Mouse (Mus musculus) left cerebral cortex, adult 8-10 months (tissue): ENCODE results near the gene Dlst. TPM values are rescaled to one million over a fixed set of nuclear protein-coding genes. Genes with fewer than 3 reads are reported as not detected.

ENCODE experiments used
- DNase-seq, 2 experiments: peaks; one replicate each; pipeline ENCODE4 v3.0.0; 2022; ENCODE audit warnings: low spot score in 2 of 2
- total RNA-seq, 4 experiments: library from RNA; stranded (reverse); gene quantifications; 2 replicates each; pipeline ENCODE4 v1.2.4; 2022

Gene Dlst
- total RNA-seq, result 100 to 1,000 TPM; 140 to 155 (median 152) TPM

DNA sequence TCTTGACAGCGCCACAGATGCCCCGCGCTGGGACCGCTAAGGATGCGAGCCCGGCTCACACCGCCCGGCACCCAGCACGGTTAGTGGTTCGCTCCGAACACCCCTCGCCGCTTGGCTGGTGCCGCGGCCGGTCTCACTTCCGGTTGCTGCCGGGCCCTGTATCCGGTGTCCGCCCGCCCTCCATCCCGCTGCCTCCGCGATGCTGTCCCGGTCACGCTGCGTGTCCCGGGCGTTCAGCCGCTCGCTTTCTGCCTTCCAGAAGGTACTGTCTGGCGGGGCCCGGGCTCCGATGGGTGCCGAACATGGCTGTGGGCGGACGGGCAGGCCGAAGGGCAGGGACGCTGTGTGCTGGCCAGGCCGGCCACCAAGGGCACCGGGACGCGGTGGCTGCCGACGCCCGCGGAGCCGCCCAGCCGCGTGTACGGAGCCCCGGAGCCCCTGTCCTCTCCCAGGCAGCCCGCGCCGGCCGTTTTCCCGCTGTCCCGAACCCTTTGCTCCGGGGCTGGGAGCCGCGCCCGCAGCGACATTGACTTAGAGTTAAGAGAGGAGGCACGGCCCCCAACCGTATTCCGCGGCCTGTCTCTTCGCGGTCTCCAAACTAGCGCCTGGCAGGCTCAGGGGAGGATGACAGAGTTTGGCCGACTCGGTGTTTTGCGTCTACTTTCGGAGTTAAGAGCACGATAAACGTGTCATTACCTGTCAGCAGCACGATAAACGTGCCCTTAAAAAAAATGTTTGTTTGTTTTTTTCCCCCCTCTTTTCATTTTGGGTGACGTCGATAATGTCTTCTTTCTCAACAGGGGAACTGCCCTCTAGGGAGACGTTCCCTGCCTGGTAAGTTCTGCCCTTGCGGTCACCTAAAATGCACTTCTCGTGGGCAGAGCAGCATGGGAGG, at the start of gene Dlst, which contains the start of gene Prox2:
Gene Dlst (plus strand): TSS at position 136 of the 895 bp plus-strand sequence.
Gene Prox2 (minus strand): TSS at position 62 of the 895 bp plus-strand sequence.
- peak; percentile 75 to 85 for DNase-seq

DNA sequence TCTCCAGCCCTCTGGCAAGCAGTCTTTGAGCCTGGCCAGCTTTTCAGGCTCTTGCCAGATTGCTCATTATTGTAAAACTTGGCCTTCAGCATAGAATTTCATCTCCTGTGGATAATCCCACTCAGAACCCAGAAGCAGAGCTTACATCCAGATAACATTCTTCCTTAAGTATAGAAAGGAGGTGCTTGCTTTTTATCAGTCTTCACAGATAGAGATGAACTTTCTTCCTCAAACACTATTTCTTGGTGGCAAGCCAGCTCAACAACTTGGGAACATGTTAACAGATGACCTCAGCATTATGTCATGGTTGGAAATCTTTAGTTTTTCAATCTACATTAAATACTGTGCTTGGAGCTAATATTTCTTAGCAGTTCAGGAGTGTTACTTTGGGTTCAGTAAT, 39.6 kb upstream of the Dlst start:
- DNase-seq, result no peak

DNA sequence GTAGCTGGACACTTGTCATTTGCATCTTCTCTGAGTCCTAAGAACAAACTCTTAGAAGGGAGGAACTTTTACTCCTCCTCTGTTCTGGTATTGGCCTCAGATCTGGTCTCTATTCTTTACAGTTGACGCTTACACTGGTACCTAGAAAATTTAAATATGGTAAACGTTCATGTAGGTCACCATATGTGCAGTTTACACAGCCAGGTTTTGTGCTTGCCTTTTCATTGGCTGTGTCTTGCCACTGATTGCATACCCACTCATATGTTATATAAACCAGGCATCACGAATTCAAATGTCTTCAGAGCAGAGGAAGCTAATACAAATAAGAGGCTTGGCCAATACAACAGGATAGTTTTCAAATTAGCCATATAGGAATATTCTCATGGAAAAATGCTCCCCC, 33.5 kb upstream of the Dlst start:
- peak in 1 of 2 experiments; percentile 45 for DNase-seq

DNA sequence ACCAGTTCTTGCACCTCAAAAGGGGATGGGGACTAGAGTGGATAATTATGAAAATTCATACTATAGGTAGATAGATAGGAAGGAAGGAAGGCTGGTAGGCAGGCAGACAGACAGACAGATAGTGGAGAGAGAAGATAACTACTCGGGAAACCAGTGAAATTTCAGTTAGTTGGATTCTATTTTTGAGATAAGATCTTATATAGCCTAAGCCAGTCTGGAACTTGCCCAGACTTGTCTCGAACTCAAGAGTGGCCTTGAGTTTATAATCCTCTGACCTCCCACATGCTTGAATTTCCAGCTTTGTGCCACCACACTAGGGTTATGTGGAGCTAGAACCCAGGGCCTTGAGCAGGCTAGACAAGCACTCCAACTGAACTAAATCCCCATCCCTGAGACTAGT, 26.4 kb upstream of the Dlst start:
- no peak for DNase-seq

DNA sequence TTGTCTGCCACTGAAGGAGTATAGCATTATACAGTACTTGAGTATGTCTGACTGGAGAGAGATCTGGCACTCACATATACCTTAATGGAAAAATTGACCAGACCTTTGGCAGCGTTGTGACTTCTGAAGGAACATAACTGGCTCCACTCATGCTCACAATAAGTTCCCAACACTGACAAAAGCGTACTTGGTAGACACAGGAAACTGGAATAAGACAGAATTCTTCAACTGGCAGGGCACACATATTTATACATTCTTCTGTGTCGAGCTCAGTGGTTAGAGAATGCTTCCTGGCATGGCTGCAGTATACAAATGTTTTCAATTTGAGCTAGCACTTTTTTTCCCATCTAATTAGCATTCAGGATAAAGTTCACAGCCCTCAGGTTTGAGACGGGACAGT, 25.7 kb upstream of the Dlst start:
- DNase-seq, result no peak

DNA sequence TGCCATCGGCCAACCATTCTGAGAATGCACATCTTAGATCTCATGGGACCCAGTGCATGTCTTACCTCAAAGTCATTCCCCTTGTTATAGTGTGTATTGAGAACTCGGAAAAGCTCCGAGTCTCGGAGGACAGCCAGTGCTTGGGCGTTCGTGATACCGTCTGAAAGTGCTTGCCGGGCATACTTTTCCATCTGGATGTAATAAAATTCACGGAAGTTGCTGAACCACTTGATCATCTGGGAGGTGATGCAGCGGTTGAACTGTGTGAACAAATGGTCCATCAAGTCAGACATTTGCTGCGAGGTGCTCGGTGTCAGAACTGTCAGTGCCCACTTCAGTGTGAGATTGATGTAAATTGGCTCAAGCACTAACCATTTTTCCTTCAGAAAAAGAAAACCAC, 22.8 kb upstream of the Dlst start:
- DNase-seq, result no peak

DNA sequence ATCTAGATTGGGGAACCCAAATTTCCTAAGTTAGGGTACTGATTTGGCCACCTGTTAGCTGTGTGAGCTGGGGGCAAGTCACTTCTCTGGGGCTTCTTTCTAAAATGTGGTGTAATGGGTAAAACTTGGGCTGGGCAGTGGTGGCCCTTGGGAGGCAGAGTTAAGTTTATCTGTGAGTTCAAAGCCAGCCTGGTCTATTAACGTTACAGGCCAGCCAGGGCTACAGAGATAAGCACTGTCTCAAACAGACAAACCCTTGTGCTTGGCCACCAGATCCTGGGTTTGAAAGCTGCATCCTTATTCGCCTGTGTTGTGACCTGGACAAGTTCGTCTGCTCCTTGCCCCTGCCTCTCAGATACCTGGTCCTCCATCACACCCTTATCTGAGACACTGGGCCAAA, 19.4 kb upstream of the Dlst start:
- DNase-seq, result no peak

DNA sequence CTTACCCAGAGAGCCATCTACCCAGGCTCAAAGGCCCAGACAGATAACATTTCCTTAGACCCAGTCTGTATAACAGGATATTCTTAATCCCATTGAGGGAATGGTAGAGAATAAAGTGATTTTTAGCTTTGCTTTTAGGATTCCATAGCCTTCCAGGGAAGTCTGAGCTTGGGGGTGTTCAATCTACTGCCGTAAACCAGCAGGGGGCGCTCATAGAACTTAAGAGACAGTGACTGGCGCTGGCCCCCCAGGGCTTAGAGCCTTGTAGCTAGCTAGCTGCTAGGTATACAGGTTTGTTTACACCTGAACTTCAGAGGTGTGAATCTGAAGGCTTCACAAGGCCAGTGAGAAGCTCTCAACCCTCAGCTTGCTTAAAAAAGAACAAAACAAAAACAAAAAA, 18.4 kb upstream of the Dlst start:
- DNase-seq, result no peak

DNA sequence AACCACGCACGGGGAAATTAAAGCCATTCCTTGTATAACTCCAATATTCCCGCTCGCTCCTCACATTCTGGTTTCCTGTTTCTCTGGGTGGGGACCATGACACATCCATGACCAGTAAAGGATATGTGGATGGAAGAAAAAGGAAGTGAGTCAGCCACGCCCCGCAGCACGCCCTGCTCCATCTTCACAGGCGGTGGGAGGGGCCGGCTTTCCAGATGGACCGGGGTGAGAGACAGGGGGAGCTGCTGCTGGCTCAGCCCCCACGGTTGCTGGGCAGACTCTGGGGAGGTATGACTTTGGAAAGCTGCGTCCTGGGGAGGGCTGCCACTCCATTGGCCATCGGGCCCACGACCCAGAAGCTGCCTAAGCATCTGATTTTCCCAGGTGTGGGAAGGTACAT, 16.6 kb upstream of the Dlst start:
- peak in 1 of 2 experiments; percentile 48 for DNase-seq

DNA sequence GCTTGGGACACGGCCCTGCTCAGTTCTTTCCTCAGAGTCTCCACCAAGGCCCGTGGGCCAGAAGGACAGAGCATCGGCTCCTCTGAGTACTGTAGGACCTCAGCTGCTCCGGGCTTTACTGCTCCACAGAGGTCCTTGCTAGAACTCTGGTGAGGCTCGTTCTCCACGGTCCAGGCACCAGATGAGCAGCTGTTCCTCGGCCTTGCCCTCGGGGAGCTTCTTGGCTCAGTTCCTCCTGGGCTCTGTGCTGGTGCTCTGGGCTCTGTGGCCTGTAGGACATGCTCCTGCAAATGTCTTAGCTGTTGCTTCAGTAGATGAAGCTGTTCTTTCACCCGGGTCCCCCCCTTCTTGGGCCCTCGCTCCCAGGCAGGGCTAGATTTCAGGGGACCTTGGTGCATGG, 15.9 kb upstream of the Dlst start:
- DNase-seq, result no peak

DNA sequence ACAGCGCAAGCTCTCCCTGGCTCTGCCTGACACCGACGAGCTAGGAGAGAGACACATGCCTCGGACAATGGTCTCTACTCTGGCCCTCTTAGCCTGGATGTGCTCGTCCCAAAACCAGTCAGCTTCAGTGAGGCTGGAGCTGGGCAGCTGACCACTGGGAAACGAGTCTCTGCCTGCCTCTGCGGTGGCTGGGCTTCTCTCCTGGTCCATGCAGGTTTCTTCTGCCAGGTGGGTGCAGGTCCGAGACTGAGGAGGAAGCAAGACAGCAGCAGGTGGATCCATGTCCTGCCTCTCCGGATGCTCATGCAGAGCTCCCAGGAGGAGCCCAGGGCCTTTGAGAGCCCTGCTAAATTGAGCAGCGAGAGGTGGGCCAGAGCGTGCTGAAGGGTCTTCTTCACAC, 15.5 kb upstream of the Dlst start:
- no peak for DNase-seq

DNA sequence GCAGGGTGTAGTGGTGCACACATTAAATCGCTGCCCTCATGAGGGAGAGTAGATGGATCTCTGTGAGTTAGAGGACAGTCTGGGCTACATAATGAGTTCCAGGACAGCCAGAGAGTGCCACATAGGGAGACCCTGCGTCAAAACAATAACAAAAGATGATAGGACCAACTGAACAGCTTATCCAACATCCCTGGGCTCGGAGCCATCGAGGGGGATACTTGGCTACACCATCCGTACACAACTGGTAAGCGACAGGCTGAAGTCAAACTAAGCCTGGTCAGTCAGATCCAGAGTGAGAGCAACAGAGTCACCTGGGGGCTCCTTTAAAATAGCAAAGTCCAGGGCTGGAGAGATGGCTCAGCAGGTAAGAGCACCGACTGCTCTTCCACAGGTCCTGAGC, 14.8 kb upstream of the Dlst start:
- no peak for DNase-seq

DNA sequence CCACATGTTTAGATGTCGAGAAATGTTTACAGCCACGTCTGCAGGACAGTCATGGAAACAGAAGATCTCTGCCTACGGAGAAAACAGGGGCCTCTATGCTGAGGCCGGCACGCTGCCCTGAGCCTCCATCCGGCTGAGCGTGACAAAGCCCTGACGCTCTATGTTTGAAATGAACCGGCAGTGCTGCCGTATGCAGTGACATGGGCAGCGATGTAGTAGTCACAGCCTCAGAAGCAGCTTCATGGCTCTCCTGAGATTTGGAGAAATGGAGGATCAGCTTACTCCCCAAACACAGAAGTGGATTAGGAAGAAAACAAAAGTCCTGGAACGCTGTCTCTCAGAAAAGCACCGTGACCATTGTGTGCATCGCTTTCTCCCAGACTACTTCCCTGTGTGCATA, 9.6 kb upstream of the Dlst start:
- no peak for DNase-seq

DNA sequence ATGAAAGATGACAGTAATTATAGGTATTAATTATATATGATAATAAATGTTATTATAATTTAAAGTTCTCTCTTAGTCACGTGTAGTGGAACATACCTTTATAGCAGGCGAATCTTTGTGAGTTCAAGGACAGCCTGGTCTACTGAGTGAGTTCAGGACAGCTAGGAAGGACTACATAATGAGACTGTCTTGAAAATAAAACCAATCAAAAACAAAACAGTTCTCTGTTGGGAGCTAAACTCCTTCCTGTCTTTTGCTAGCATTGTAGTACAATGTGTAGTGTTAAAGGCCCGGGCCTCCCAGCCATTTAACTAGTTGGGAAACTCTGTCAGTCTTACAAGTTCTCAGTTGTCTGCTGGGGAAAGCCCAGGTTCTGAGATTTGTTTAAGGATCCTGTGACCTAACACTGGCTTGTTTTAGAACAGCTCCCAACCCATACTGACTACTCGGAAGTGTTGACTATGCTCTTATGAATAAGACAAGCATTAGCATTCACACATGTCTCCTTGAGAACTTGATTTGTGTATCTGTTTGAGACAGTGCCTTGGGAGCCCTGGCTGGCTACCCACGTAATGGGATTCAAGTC, 9.0 kb upstream of the Dlst start:
- no peak for DNase-seq

DNA sequence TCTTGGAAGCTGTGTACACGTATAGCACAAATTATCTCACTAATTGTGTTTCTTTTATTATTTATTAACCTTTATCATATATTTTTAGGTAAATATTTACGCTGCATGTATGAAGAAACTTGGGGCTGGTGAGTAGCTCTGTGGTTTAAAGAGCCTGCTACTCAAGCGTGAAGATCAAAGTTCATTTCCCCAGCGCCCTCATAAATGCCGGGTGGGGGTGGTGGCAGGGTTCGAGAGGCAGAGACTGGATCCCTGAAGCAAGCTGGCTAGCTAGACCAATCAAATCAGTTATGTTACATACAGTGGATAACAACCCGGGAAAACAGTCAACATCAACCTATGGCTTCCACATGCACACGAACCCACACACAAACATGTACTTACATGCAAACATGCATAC, 7.5 kb upstream of the Dlst start:
- no peak for DNase-seq

DNA sequence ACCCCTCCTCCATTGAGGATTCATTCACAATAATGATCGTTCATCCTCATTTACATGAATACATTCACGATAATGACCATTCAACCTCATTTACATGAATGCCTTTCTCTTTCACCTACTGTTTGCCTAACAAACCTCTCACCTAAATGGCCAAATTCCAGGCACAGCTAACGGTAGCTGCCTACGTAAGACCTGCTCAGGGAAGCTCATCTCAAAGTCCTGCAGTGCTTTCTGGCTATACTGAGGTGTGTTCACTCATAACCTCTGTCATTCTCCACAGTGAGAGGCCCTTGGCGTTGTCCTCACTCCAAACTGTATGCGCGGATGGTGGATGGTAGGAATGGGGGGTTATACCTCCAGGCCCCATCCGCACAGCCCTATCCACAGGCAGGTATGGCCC, 5.8 kb upstream of the Dlst start:
- DNase-seq, result no peak

DNA sequence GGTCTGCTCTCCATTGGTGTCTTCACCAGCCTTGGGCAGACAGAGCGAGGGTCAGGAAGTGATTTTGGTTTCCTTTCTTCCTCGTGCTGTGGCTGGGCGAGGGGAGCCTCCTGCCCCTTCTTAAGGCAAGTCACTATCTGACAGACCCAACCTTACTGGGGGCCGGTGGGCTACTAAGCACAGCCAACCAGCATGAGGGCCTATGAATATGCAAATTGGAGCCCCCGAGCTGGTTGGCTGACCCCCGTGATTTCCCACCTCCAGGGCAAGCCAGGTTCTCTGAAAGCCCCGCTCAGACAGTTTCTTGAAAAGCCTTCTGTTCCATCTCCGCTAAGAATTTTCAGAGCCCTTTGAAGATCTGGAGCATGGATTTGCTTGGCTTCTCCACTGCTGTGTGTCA, 4.3 kb upstream of the Dlst start:
- DNase-seq, result no peak

DNA sequence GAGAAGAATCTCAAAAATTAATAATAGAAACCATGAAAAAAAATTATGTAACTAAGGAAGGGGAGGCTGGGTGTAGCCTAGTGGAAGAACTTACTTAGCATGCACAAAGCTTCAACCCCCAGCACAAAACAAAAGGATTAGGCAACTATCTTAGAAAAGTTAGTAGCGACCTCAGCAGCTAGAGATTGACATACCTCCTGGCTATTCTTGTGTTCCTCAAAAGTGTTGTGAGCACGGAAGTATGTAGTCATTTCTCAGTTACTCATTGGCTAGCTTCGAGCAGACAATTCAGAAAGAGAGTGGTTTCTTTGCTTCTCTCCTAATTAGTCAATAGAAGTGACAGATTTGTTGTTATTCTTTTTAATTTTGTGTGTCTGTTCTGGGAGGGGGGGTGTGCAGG, 2.0 kb upstream of the Dlst start:
- DNase-seq, result no peak

DNA sequence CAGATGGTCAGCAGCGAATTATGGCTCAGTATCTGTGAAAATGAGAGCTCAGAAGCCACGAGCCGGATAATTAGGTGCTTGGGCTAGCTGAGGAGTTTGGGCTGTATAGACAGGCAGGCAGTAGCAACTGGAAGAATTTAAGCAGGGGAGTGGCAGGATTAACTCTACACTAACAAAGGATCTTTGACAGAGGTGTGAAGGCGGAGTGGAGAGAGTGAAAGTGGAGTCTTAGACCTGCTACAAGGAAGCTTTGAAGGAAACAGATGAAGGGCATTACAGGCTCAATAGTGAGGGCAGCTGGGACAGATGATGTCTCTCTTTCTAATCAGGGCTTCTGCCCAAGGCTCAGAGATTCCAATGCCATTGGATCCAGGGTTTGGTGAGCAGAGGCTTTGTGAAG, 1.2 kb upstream of the Dlst start:
- DNase-seq, result no peak

DNA sequence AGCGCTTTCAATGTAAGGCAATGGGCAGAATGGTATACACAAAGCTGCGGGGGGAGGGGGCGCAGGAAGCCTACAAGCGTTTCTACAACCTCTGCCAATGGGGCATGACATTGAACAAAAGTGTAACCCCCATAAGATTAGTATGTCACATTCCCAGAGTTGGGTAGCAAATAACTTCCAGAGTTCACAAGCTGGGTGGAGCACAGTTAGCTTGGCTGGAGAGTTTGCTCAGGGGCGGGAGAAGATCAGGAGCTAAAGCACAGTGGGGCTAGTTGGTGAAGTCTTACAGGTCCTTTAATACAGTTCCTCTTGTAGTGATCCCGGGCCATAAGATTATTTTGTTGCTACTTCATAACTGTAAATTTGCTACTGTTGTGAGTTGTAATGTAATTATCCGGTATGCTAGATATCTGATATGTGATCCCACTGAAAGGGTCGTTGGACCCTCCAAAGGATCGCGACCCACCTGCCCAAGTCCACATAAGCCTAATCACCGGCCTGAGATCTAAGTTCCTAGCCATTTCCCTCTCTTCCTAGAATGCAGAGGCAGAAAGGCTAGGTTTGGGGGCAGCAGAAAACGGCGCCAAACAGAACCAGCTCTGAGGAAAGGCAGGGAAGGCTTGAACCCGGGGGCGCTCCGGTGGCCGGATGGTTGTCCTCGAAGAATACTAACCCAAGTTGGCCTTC, 479 bp upstream of the Dlst start:
- no peak for DNase-seq

DNA sequence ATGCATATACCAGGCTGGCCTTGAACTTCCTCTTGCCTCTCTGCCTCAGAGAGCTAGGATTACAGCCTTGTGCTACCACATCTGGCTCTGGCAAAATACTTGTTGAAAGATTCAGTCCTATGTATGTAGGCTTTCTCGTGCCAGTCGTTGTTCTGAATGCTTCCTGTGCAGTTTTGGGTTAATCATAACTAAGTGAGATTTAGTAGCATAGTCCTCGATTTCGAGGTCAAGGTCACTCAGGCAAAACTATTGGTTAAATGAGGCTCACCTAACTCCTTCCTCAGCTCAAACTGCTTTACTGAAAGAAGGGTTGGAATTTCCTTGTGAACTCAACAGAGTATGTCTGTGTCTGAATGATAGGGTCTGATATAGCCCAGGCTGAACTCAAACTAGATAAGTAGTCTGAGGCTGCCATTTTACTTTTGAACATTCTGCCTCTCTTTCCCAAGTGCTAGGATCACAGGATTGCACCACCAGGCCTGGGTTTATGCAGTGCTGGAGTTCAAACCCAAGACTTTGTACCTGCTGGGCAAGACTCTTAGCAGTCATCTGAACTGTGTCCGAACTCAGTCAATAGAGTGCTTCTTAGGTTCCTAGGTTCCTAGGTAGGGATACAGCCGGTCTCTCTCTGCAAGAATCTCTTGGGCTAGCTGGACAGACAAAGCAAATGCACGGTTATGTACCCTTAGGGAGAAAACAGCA, 2.1 kb downstream of the Dlst start:
- no peak for DNase-seq

DNA sequence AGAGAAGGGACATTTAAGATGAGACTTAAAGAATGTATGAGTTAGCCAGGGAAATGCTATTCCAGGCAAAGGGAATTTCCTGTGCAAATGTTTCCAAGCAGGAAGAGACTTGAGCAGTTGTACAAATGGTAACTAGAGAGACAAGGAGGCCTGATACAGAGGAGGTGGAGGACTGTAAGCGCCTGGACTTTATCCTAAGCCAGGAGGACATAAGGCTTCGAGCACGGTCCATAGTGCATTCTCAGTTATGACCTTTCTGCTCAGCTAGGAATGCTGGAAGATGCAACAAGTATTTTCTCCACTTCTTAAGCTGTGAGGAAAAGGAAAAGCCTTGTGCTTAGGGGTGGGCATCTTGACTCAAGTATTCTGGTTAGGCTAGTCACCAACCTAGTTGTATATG, 2.7 kb downstream of the Dlst start:
- DNase-seq, result no peak
